Comparison of ENCODE assay signal across 18 mouse cellular contexts in genomic region chr1:56850446-56850845, GRCm38 (mm10).
DNase-seq lines count a peak whose midpoint lies in the region; ATAC-seq and TF ChIP-seq lines count a peak whose summit lies in the region.
"Had no signal": no experiment of that assay in that cellular context is flagged by ENCODE, and none has a peak within 500 bp of the region (broad histone marks: within the 10 kb centered on the region; RNA-seq: fewer than 3 reads in every experiment).

No protein-coding gene starts in this region.

- no peak; the same call in 1 of the 2 replicates for TF ChIP-seq CTCF in left cerebral cortex, adult 2 months (IDR thresholded peaks at IDR 0.05)

- no peaks in the 10 kb centered on the region for H3K4me1 ChIP-seq in kidney, embryonic 16.5 days (ENCODE audit: insufficient read depth, low read length)
- H3K4me1 ChIP-seq: embryonic facial prominence, embryonic 12.5 days; heart, embryonic 15.5 days had no signal

- H3K36me3 ChIP-seq in kidney, embryonic 16.5 days (ENCODE audit: insufficient read depth, low read length) = no peaks in the 10 kb centered on the region
- H3K36me3 ChIP-seq: embryonic facial prominence, embryonic 12.5 days; forebrain, embryonic 15.5 days; heart, embryonic 15.5 days; hindbrain, embryonic 13.5 days had no signal

- ATAC-seq in kidney, embryonic 16.5 days (ENCODE audit: low FRiP score, low TSS enrichment) = no peak
- ATAC-seq: forebrain, embryonic 15.5 days had no signal

- H3K4me2 ChIP-seq in kidney, embryonic 16.5 days (replicated peaks; ENCODE audit: low read depth, low read length) = no peak overlapping the region
- H3K4me2 ChIP-seq: embryonic facial prominence, embryonic 12.5 days; forebrain, embryonic 15.5 days; heart, embryonic 11.5 days; heart, embryonic 15.5 days; hindbrain, embryonic 13.5 days had no signal

- intact Hi-C loops in left cerebral cortex, adult 2 months (cut with DNase I) = loop anchor here (5.0 kb wide), 1 partner anchor 102 kb away; no protein-coding TSS in a partner anchor

- H3K9me3 ChIP-seq in kidney, embryonic 16.5 days (ENCODE audit: low read length) = no peaks in the 10 kb centered on the region
- H3K9me3 ChIP-seq: embryonic facial prominence, embryonic 12.5 days; forebrain, embryonic 15.5 days; heart, embryonic 15.5 days; hindbrain, embryonic 13.5 days had no signal

- no peak overlapping the region for H3K9ac ChIP-seq in kidney, embryonic 16.5 days (replicated peaks; ENCODE audit: low read length)
- H3K9ac ChIP-seq: embryonic facial prominence, embryonic 12.5 days; forebrain, embryonic 15.5 days; heart, embryonic 15.5 days; hindbrain, embryonic 13.5 days had no signal

- H3K27me3 ChIP-seq in kidney, embryonic 16.5 days (ENCODE audit: insufficient read depth, low read length) = no peaks in the 10 kb centered on the region
- H3K27me3 ChIP-seq: embryonic facial prominence, embryonic 12.5 days; forebrain, embryonic 15.5 days; heart, embryonic 15.5 days; hindbrain, embryonic 13.5 days had no signal

- 88% methylated on average over 8 of the region's 8 CpGs for WGBS in kidney, embryonic 16.5 days

- H3K27ac ChIP-seq in left cerebral cortex, adult 2 months = peak overlapping the region; percentile 71
- H3K27ac ChIP-seq in kidney, embryonic 16.5 days (ENCODE audit: low read length) = no peak overlapping the region
- H3K27ac ChIP-seq: embryonic facial prominence, embryonic 12.5 days; forebrain, embryonic 15.5 days; heart, adult 2 months; heart, embryonic 15.5 days; hindbrain, embryonic 13.5 days had no signal

- DNase-seq in cerebellum, postnatal 36 days = peak; percentile 7 to 8
- no peak for DNase-seq in cerebellum, postnatal 4 days (ENCODE audit: low spot score in 2 of 2)
- DNase-seq in left cerebral cortex, adult 2 months (ENCODE audit: extremely low spot score in 1 of 2, low spot score in 2 of 2) = peak in 1 of 2 experiments; percentile 27
- DNase-seq in left cerebral cortex, adult 11 months (ENCODE audit: low spot score) = no peak
- peak; percentile 52 for DNase-seq in right cerebral cortex, postnatal 25 days
- no peak for DNase-seq in right cerebral cortex, postnatal 10 days (ENCODE audit: low spot score in 2 of 2)
- DNase-seq: adrenal gland, postnatal 10 days; cerebellum, adult 11-12 months; cerebellum, adult 9-10 months; gastrocnemius, postnatal 14 days; heart, adult 2 months; heart, postnatal 14 days had no signal

- H3K4me3 ChIP-seq in left cerebral cortex, adult 2 months = no peak overlapping the region
- no peak overlapping the region for H3K4me3 ChIP-seq in kidney, embryonic 16.5 days (ENCODE audit: low read length)
- H3K4me3 ChIP-seq: embryonic facial prominence, embryonic 12.5 days; forebrain, embryonic 15.5 days; heart, adult 2 months; heart, embryonic 15.5 days; hindbrain, embryonic 13.5 days had no signal

Comparison
In these comparisons a context has a peak if more than half of its experiments do, and no peak if none do; other contexts are left out.
1. DNase-seq: peak in cerebellum, postnatal 36 days (2 of 2) and right cerebral cortex, postnatal 25 days (single experiment); none in cerebellum, postnatal 4 days (0 of 2), left cerebral cortex, adult 11 months (single experiment) and right cerebral cortex, postnatal 10 days (0 of 2).